Mouse (Mus musculus) NIH3T3 (cell line): ENCODE data around the gene Clstn2.

Experiments
- DNase-seq: peaks from one replicate; pipeline ENCODE4 v3.0.0-alpha.2; 2012; ENCODE audit warnings: low read depth

Gene Clstn2

DNA sequence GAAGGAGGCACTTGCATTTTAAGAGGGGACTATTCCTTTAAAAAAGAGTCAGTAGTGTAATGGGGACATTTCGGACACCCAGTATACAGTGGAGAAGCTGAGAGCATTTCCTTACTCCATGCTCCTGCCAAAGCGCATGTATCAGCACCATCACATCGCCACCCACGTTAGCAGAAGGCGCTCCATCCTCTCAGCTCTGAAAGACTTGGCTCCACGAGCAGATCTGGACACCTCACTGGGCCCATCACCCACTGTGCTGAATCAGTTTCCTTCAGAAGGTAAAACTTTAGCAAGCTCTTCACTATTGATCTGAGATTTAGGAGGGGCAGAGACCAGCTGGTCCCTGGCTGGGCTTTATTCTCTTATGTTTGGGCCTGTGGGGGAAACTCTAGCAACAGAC, 469.9 kb downstream of the Clstn2 start:
- DNase-seq, result no peak

DNA sequence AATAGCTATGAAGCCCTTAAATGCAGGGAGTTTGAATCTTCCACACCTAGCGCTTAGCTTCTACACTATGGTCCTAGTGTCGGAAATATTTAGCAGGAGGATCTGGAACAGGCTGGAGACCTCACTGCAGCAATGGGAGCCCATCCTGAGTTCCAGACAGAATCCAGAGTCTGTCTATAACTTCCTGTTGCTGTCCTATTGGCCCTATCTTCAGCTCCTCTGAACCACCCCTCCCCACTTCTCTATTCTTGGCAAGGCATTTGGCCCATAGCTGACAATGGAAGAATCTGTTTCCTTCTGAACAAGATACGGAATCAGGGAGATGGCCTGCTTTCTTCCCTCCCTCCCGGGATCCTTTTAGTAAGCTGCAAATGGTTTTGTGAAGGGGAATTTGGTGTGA, 488.6 kb downstream of the Clstn2 start:
- no peak for DNase-seq

- no peak for DNase-seq
Observed at GRCm38 (mm10) chr9:97541419-97541818, 491.6 kb downstream of the Clstn2 start.

DNA sequence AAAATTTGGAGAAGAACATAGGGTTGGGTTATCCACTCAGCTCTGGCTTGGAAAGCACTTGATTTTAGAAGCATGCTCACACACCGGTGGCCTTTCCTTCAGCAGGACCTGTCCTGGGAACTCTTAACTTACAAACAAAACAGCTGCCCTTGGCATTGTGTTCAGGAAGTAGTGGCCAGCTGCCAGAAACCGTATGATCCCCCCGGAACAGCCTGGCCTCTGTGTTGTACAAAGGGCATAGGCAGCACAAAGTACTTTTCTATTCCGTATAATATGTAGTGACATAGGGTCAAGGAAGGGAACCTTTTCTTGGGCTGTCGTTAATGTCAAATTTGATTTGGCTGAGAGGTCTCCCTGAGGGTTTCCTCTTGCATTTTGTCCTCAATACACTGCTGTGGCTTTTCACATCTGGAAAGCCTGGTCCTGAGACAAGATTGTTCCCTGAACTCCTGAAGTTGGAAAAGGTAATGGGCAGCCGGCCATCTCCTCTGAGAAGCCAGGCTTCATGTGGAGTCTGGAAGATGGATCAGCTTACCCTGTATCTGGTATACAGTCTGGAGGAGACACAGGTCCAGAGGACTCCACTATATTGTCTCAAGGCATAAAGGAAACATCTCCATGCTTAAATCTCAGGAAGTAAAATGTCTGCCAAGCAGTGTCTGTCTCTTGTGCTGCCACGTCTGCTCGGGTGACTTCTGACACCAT, 494.8 kb downstream of the Clstn2 start:
- DNase-seq, result no peak

GRCm38 (mm10) chr9:97534196-97534595, 498.8 kb downstream of the Clstn2 start:
- DNase-seq, result no peak

DNA sequence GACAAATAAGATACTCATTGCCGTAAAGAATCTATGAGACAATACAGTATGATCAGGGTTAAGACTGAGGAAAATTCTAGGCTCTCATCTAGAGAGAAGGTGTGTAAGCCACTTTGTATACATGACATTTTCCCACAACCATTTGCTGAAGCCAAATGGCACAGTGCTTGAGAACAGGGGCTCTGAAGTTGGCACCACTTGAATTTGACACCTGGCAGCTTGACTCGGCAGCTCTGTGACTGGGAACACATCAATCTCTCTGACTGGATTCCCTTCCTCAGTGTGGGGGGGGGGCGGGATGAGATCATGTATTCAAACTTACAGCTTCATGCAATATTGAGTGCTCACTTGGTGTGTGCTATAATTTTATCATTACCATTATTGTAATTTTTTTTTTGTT, 499.7 kb downstream of the Clstn2 start:
- no peak for DNase-seq

DNA sequence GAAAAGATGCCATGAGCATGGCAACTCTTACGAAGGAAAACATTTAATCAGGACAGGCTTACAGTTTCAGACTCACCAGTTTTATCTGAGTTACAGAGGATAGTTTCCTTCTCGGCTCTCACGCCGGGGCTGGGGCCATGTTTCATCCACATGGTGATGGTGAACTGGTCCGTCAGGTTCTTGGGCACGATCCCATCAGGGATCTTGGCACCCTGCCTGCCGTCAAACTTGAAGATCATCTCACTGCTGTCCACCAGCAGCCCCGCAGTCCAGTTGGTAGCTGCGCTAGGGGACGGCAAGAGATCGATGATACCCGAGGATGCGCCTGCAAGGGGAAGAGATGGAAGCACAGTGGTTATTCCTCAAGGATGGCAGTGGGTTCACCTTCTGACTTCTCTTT, 500.4 kb downstream of the Clstn2 start:
- DNase-seq, result no peak

GRCm38 (mm10) chr9:97527926-97528325, 505.1 kb downstream of the Clstn2 start:
- no peak for DNase-seq

- DNase-seq, result no peak
Observed at GRCm38 (mm10) chr9:97527276-97527675, 505.7 kb downstream of the Clstn2 start.

DNA sequence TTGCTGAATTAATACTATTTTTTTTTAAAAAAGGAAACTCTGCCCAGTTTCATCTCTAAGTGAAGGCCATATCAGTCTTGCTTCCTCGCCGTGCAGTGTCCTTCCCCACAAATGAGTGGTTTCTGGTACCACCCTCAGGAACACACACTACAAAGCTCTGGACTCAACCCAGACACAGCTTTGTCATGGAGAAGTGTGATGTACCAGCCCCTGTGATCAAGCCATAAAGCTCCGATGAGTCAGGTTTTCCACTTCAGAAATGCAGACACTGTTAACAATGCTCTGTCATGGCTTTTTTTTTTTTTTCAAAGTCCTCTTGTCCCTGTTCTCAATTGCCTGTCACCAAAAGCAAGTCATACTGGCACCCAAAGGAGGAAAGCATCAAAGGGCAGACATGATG, 507.4 kb downstream of the Clstn2 start:
- no peak for DNase-seq

- no peak for DNase-seq
Observed at GRCm38 (mm10) chr9:97524861-97525260, 508.1 kb downstream of the Clstn2 start.

DNA sequence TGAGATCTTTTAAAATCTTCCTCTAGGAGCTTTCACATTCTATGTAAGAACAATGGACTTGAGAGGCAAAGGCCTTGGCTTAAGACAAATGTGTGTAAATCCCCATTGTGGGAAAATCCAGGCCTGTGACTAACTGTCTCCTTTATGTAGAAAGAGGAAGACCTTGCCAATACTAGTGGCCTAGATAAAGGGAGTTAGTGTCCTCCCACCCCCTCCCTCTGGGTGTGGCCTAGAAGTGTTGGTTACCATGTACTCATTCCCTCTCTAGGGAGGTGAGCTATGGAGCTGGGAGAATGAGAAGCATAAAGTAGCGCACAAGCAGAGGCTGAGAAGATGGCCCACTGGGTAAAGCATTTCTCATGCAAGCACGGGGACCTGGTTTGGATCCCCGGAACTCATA, 512.2 kb downstream of the Clstn2 start:
- DNase-seq, result no peak

GRCm38 (mm10) chr9:97517006-97517405, 516.0 kb downstream of the Clstn2 start:
- DNase-seq, result no peak

GRCm38 (mm10) chr9:97514639-97515038, 518.3 kb downstream of the Clstn2 start:
- DNase-seq, result no peak

- DNase-seq, result no peak
Observed at GRCm38 (mm10) chr9:97512282-97512850, 520.6 kb downstream of the Clstn2 start.

- DNase-seq, result no peak
Observed at GRCm38 (mm10) chr9:97501416-97501815, 531.6 kb downstream of the Clstn2 start.

GRCm38 (mm10) chr9:97495056-97495455, 537.9 kb downstream of the Clstn2 start:
- DNase-seq, result no peak

GRCm38 (mm10) chr9:97491626-97492025, 541.4 kb downstream of the Clstn2 start:
- DNase-seq, result no peak

DNA sequence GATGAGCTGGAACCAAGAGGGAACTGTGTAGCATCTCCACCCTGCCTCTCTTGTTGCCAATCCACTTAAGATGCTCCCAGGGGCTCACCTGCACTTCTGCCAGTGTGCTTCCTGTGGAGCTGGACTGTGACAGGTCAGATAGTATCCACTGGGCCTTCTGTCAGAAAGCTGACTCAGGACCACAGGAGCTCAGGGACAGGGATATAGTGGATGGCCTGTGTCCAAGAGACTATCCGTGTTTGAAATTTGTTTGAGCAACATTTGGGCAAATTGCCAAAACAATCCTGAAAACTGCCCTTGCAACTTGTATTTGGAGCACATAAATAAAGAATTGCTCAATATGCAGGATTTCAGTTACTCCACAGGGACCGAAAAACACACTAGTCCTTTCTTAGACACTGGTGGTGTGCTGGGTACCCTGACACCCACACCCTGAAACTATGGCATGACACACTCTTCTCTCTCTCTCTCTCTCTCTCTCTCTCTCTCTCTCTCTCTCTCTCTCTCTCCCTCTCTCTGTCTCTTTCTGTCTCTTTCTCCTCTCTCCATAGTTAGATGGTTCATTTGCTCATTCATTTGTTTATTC, 542.3 kb downstream of the Clstn2 start:
- peak; percentile 13 for DNase-seq

DNA sequence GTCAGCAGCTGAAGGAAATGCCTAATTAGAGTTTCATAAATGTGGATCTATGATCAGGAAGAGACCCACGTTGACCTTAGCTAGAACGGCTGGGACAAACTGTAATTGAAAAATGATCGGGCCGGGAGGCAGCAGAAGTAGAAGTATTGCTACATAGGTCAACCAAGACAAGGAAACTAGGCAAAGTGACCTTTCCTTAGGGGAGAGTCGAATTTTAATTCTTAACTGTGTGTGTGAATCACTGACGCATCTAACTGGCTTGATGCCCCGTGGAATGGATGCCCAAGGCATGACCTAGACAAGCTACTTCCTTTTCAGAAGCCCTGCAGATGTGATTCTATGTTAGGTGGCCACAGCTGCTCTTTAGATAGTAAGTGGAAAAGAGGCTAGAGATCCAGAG, 546.2 kb downstream of the Clstn2 start:
- DNase-seq, result no peak

- DNase-seq, result no peak
Observed at GRCm38 (mm10) chr9:97481187-97481586, 551.8 kb downstream of the Clstn2 start.

- no peak for DNase-seq
Observed at GRCm38 (mm10) chr9:97476961-97477360, 556.0 kb downstream of the Clstn2 start.

DNA sequence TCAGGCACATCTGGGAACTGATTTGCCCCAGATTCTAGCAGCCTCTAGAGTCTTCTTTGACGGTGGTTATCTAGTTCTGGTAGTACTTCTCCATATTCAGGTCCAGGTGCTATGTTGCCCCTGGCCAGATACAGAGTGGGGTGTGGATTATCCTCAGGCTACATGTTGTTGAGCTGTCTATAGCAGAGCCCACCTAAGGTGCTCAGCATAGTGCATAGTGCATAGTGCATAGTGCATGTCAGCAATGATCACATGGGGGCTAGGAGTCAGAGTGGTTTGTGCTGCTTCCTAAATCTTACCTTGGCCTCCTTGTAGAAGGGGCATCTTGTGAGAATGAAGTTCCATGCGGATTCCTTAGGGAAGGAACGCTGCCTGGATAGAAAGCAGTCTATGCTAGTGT, 556.5 kb downstream of the Clstn2 start:
- DNase-seq, result no peak

DNA sequence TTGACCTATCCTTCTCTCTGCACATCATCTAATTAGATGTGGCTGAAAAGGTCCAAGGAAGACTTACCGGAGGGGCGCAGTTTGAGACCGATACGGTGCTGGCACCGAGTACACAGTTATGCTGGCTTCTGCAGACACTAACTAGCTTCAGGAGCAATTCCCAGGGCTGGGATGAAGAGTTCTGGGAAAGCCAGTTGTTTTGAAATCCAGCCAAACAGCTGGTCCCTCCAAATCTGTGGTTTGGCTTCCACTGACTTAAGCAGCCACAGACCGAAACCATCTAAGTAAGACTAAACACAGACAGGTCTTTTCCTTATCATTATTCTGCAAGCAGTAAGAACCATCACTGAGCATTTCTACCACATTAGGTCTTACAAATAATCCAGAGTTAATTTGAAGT, 558.1 kb downstream of the Clstn2 start:
- peak; percentile 2 for DNase-seq
